Mouse (Mus musculus) heart, postnatal 10 days (tissue): ENCODE measurements around the gene Supt5. TPM values are rescaled to one million over a fixed set of nuclear protein-coding genes. Genes with fewer than 3 reads are reported as not detected.

Experiments
- DNase-seq, 2 experiments: peaks; one replicate each; pipeline ENCODE4 v3.0.0; 2021
- intact Hi-C: fragments of 180-260 bp; cut with DNase I; formaldehyde crosslinking; loops from one replicate; pipeline ENCODE4 v1.15.1; 2025
- total RNA-seq, 2 experiments: library from RNA; stranded (reverse); gene quantifications; 2 replicates each; pipeline ENCODE4 v1.2.3; 2021

Supt5 gene
- total RNA-seq, 2 experiments from 2014 or later, result 60.7 to 61.1 TPM

GRCm38 (mm10) chr7:28356981-28357380 lies 18.4 kb upstream of the Supt5 start:
- intact Hi-C loops, result no loop called here
- DNase-seq, result peak; percentile 80

DNA sequence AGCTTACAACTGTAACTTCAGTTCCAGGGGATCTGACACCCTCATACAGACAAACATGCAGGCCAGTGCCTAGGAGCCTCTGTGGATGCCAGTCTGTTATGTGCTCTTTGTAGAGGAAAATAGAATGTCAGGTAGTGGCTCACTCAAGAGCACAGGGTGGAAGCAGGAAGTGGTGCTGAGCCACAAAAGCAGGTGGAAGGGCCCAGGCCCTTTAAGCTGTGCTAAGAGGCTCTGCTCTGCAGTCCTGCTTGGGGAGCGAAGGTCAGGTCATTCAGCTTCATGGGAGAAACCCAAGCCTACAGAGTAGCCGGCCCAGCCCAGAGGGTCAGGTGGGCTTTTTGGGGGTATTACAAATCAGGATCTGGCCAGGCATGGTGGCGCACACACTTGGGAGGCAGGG lies 16.7 kb upstream of the Supt5 start:
- DNase-seq, result no peak
- intact Hi-C loops, result no loop called here

GRCm38 (mm10) chr7:28354596-28354995 lies 16.1 kb upstream of the Supt5 start:
- intact Hi-C loops, result no loop called here
- no peak for DNase-seq

- DNase-seq, result no peak
- intact Hi-C loops, result no loop called here
These were observed 15.6 kb upstream of the Supt5 start for GRCm38 (mm10) chr7:28354113-28354581.

DNA sequence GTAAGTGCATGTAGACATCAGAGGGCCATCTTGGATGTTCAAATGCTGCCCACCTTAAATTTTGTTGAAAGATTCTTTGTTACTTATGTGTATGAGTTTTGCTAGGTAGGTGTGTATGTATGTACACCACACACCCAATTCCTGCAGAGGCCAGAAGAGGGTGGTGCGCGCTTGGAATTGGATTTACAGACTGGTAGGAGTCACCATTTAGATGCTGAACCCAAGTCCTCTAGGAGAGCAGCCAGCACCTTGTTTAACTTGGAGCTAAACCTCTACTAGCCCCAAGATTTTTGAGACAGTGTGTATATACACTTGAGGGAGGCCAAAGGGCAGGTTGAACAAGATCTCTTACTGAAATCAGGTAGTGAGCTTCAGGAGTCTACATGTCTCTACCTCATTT lies 14.7 kb upstream of the Supt5 start:
- intact Hi-C loops, result no loop called here
- DNase-seq, result no peak

DNA sequence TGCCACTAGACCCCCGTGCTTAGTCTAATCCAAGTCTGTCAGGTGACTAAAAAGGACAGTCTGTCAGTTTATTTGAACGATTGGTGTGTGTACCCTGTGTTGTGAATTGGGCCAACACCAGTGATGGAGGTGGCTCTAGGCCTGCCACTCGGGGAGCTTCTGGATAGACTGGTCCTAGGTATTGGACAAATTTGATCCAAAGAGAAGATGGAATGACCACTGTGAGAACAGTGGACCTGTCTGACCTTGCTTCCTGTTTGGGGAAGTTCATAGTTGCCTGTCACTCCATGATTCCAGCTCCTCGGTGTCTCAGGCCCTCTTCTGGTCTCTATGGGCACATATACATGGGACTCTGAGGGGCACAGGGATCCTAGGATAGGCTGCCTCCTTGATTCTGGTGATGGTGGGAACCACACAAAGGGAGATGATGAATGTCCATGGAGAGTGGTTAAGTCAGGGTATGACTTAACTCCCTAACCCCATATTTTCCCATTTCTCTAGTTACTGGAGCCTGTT lies 13.2 kb upstream of the Supt5 start:
- no peak for DNase-seq
- intact Hi-C loops, result no loop called here

GRCm38 (mm10) chr7:28350155-28350883 lies 11.8 kb upstream of the Supt5 start, which contains the start of gene Rps16:
Gene Rps16, plus strand, starts transcription at chr7:28350652.
- intact Hi-C loops, result loop anchor here (1.0 kb wide), 1 partner anchor 20 kb away; no protein-coding TSS in a partner anchor
- peak; percentile 99 to 100 for DNase-seq

GRCm38 (mm10) chr7:28348601-28349000 lies 10.1 kb upstream of the Supt5 start:
- intact Hi-C loops, result no loop called here
- DNase-seq, result no peak

DNA sequence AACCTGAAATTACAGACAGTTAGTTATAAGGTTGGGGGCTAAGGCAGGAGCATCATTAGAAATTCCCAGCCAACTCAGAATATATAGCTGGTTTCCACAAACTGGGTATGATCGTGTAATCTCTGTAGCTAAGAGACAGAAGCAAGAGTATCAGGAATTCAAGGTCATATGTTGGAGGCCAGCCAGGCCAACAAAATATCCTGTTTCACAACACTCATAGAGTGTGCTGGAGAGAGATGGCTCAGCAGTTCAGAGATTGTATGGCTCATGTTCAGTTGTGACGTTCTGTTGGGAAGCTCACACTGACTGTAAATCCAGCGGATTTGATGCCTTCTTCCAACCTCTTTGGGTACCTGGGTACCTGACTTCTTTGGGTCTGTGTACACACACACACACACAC lies 9.2 kb upstream of the Supt5 start:
- intact Hi-C loops, result no loop called here
- no peak for DNase-seq

DNA sequence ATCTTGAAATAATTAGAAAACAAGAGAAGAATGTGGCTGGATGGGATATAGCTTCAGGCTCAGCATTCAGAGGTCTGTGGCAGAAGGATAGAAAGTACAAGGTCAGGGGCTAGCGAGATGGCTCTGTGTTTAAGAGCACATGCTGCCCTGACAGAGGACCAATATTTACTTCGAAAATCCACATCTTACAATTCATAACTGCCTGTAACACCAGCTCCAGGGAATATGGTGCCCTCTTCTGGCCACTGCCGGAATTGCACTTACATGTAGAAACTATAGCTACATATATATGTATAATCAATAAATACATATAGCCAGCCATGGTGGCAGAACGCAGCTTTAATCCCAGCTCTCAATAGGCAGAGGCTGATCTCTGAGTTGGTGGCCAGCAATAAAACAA lies 6.1 kb upstream of the Supt5 start:
- intact Hi-C loops, result no loop called here
- DNase-seq, result peak; percentile 48 to 73

GRCm38 (mm10) chr7:28341381-28341780 lies 2.8 kb upstream of the Supt5 start:
- intact Hi-C loops, result no loop called here
- DNase-seq, result no peak

GRCm38 (mm10) chr7:28339213-28339917 lies 819 bp upstream of the Supt5 start:
- DNase-seq, result peak; percentile 69 to 77
- intact Hi-C loops, result no loop called here

DNA sequence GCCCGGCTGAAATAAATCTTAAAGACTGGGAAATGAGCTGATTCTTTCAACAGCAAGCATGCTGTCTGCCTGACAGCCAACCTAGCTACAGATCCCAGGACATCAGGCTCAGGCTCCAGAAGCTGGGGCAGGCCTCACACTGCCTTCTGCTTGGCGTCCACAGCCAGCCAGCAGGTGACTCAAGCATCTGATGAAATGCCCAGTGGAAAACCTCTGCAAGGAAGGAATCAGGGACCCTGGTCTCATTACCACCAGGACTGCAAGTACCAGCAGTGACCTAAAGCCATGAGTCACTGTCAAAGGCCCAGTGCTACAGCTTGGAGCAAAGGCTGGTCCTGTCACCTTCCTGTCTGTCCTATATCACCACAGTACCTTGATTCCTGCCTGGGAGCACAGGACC lies 3.1 kb downstream of the Supt5 start:
- DNase-seq, result no peak
- intact Hi-C loops, result no loop called here

- intact Hi-C loops, result no loop called here
These were observed 4.0 kb downstream of the Supt5 start for GRCm38 (mm10) chr7:28334534-28334933.

GRCm38 (mm10) chr7:28328260-28328659 lies 10.3 kb downstream of the Supt5 start:
- intact Hi-C loops, result no loop called here
- DNase-seq, result no peak

More at GRCm38 (mm10) chr7:28334534-28334933, 4.0 kb downstream of the Supt5 start:
- no peak for DNase-seq

DNA sequence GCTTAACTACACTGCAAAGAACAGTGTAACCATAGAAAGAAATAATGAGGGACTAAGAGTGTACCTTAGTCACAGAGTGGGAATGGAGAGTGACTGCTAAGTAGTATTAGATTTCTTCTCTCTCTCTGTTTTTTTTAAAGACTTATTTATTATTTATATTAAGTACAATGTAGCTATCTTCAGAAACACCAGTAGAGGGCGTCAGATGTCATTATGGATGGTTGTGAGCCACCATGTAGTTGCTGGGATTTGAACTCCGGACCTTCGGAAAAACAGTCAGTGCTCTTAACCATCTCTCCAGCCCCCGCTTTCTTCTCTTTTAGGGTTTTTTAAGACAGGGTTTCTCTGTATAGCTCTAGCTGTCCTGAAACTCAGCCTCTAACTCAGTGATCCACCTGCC lies 12.1 kb downstream of the Supt5 start:
- intact Hi-C loops, result no loop called here
- DNase-seq, result no peak

- intact Hi-C loops, result no loop called here
- no peak for DNase-seq
These were observed 13.3 kb downstream of the Supt5 start for GRCm38 (mm10) chr7:28325293-28325692.

- DNase-seq, result no peak
- intact Hi-C loops, result no loop called here
These were observed 16.4 kb downstream of the Supt5 start for GRCm38 (mm10) chr7:28321974-28322720.

DNA sequence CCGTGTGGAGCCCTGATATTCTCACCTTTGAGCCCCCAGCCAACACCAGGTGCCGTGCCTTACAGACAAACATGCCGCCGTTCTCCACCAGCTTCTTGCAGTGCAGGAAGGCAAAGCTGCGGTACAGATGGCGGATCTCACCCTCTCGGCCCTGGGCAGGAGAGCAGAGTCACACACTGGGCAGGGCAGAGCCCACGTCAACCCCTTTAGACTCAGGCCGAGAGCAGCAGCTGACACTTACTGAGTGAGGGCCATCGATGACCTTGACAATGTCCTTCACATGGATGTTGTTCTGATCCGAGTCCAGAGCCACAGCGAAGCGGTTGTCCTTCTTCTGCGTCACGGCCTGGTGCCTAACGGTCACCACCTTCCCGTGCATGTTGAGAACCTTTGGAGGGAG lies 19.8 kb downstream of the Supt5 start:
- intact Hi-C loops, result no loop called here
- no peak for DNase-seq

GRCm38 (mm10) chr7:28318036-28318435 lies 20.5 kb downstream of the Supt5 start:
- intact Hi-C loops, result no loop called here
- no peak for DNase-seq

DNA sequence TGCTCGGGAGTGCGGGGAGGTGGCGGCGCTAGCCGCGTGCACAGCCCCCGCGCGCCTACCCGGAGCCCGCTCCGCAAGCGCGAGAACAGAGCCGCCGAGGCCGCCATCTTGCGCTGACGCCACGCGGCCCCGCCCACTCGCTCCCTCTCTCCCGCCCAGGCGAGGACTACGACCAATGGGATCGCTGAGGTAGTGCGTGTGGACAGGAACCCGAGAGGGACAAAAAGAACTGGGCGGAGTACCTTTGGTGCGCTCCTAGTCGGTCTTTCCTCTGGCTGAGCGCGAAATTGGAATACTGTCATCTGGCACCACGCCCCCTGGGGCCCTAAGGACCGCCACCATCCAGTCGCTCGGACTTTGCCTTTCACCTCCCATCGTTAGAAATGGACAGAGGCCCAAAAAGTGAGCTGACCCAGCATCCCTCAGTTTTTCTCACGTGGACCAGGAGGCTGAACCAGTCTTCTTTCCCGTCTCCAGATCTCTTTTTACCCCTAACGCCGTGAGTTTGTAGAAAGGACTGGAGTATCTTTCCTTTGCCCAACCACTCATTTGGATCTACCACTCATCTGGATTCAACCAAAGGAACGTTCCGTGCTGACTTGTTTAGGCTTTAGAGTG lies 26.5 kb downstream of the Supt5 start, which contains the start of gene Timm50:
Timm50 (minus strand) TSS at position 147 of the 618 bp plus-strand sequence.
- peak; percentile 99 for DNase-seq
- intact Hi-C loops, result loop anchor here (5.0 kb wide), 1 partner anchor 260 kb away; the partner anchor contains the start of gene Psmc4
